Mouse (Mus musculus) midbrain, embryonic 14.5 days (tissue): ENCODE results near the gene Slc2a4. TPM values are rescaled to one million over a fixed set of nuclear protein-coding genes. Genes with fewer than 3 reads are reported as not detected.

Experiments used
- ATAC-seq: fragments of 200-750 bp; cut with Nextera tagmentation; 2 replicates; pipeline ENCODE4 v1.8.0; 2017; ENCODE audit warnings: moderate number of reproducible peaks, moderate library complexity; ENCODE audit not compliant: low FRiP score, low TSS enrichment
- DNase-seq: peaks from one replicate; pipeline ENCODE4 v3.0.0-alpha.2; 2015
- H3K27ac ChIP-seq: fragments of 300-500 bp; sonication (generic); replicated peaks from 2 replicates; pipeline ENCODE4 v1.5.1; 2014; ENCODE audit warnings: mild to moderate bottlenecking, low read depth, low read length, moderate library complexity
- H3K27me3 ChIP-seq: fragments of 300-500 bp; sonication (generic); 2 replicates; pipeline ENCODE4 v1.6.1; 2014; ENCODE audit warnings: low read length, control low read depth, mixed read lengths; ENCODE audit not compliant: control insufficient read depth, insufficient read depth
- H3K36me3 ChIP-seq: fragments of 300-500 bp; sonication (generic); 2 replicates; pipeline ENCODE4 v1.6.1; 2014; ENCODE audit warnings: low read length, control low read depth; ENCODE audit not compliant: control insufficient read depth, insufficient read depth
- H3K4me1 ChIP-seq: fragments of 300-500 bp; sonication (generic); 2 replicates; pipeline ENCODE4 v1.6.1; 2014; ENCODE audit warnings: mild to moderate bottlenecking, antibody characterized with exemption, low read length, control low read depth; ENCODE audit not compliant: control insufficient read depth, insufficient read depth
- H3K4me2 ChIP-seq: fragments of 300-500 bp; sonication (generic); 2 replicates; pipeline ENCODE4 v1.6.1; 2014; ENCODE audit warnings: mild to moderate bottlenecking, low read length, moderate library complexity
- H3K4me3 ChIP-seq: fragments of 300-500 bp; sonication (generic); replicated peaks from 2 replicates; pipeline ENCODE4 v1.5.1; 2014; ENCODE audit warnings: low read depth, low read length
- H3K9ac ChIP-seq: fragments of 300-500 bp; sonication (generic); replicated peaks from 2 replicates; pipeline ENCODE4 v1.6.1; 2014; ENCODE audit warnings: mild to moderate bottlenecking, low read length, moderate library complexity
- H3K9me3 ChIP-seq: fragments of 300-500 bp; sonication (generic); 2 replicates; pipeline ENCODE4 v1.6.1; 2016; ENCODE audit warnings: low read length, control low read depth, mixed read lengths; ENCODE audit not compliant: control insufficient read depth
- WGBS: fragments of 180-500 bp; shearing (Covaris S2); extraction: QIAGEN DNeasy Blood & Tissue Kit; methylation state at CpG from one replicate; pipeline ENCODE4 v1.1.7; 2014; 5-methylcytosine and 5-hydroxymethylcytosine counted together
- polyA plus RNA-seq: library from polyadenylated mRNA; unstranded; fragments of >200 nt; fragmentation: Nextera tagmentation; extraction: Ambion mirVana; gene quantifications from 2 replicates; pipeline ENCODE4 v1.2.1, GENCODE M21; 2014

Gene Slc2a4
- polyA plus RNA-seq, 1 experiment from 2014 or later: 4.5 TPM

DNA sequence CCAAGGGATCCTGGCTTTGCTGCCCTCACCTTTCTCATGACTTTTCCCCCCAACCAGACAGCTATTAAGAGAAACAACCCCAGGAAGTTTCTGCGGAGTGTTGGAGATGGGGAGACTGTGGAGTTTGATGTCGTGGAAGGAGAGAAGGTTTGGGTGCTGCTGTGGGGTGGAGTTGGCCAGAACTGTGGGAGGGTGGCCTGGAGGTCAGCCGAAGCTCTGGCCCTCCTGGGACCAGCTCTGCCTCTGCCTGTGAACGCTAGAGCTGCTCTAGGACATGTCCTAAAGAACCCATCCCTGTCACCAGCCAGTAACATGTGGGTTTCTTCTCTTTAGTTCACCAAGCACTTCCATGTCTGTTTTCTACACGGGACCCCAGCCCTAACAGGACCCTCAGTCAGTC is 8.8 kb downstream of the Slc2a4 start:
- Histone ChIP-seq H3K4me3 (no peak overlapping the region), H3K9me3 (no peaks in the 10 kb centered on the region), H3K4me1 (peaks cover 6% of the 10 kb centered on the region; the same call in 1 of the 2 replicates), H3K4me2 (no peak overlapping the region), H3K27ac (no peak overlapping the region), H3K36me3 (no peaks in the 10 kb centered on the region), H3K27me3 (peaks cover 28% of the 10 kb centered on the region), H3K9ac (no peak overlapping the region)
- DNase-seq (no peak), ATAC-seq (no peak)
- WGBS: 75% methylated on average over 5 of the region's 5 CpGs

DNA sequence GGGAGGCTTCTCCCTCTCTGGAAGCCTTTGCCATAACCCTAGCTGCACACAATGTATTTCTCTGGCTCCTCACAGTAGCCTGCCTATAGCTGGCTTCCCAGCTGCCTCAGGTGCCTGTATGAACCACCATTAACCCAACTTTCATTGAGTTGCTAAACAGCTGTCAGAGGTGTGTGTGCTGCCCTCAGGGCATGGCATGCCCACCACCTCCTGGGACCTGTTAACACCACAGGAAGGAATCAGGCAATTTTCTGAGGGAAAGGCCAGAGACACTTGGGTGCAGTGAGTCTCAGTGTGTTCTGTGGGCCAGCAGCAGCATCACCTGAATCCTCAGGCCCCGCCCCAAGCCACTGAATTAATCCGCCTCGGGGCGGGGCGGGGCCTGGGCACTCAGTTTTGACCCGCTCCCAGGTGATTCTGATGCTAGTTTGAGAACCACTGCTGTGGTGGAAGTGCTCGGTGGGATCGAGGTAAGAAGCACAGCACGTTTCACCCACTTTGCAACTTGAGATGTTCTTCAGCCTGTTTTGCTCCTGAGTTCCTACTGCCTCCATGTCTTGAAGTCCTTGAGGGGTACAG is 9.5 kb downstream of the Slc2a4 start:
- H3K27me3 ChIP-seq: peaks cover 28% of the 10 kb centered on the region
- H3K27ac ChIP-seq: no peak overlapping the region
- DNase-seq (no peak), ATAC-seq (no peak)
- peaks cover 6% of the 10 kb centered on the region; the same call in 1 of the 2 replicates for H3K4me1 ChIP-seq
- no peak overlapping the region for H3K9ac ChIP-seq
- no peak overlapping the region for H3K4me3 ChIP-seq
- H3K36me3 ChIP-seq: no peaks in the 10 kb centered on the region
- no peak overlapping the region for H3K4me2 ChIP-seq
- WGBS: 26% methylated on average over 9 of the region's 9 CpGs
- no peaks in the 10 kb centered on the region for H3K9me3 ChIP-seq

DNA sequence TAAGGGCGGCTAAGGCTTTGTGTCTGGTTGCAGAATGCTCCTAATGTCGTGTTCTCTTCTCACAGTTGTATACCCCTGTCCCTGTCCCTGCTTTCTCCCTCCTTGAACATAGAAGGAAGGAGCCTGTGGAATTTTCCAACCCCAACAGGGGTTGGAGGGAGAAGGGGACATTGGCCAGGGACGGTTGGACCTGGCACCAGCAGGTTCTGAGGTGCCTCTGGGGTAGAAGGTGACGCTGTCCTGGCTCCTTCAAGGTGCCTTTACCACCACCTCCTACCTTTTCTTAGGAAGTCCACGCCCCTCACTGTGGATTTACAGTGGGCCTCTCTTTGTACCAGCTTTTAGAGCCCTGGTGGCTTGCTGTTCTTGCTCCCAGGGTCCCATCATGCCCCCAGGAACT is 10.2 kb downstream of the Slc2a4 start:
- ATAC-seq (no peak), DNase-seq (no peak)
- 69% methylated on average over 5 of the region's 5 CpGs for WGBS
- H3K4me2 ChIP-seq: no peak overlapping the region
- no peaks in the 10 kb centered on the region for H3K36me3 ChIP-seq
- H3K27ac ChIP-seq: no peak overlapping the region
- no peak overlapping the region for H3K4me3 ChIP-seq
- H3K27me3 ChIP-seq: peaks cover 28% of the 10 kb centered on the region
- H3K9ac ChIP-seq: no peak overlapping the region
- peaks cover 6% of the 10 kb centered on the region; the same call in 1 of the 2 replicates for H3K4me1 ChIP-seq
- no peaks in the 10 kb centered on the region for H3K9me3 ChIP-seq

DNA sequence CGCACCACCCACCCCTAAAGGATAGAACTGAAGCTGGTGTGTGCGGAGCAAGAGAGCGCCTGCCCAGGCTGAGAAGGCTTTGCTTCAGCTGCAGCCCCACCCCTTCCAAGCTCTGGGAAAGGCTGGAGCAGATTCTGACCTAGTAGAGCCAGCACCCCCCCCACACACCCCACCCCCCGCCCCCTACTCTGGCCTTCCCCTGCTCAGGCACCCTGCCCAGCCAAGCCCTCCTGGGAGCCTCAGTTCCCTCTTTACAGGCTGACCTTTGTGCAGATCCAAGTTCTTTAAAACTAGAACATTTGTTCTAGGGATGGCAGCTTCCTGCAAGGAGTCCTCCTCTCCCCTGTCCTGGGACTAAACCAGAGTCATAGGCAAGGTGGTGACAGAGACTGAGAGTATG is 10.6 kb downstream of the Slc2a4 start:
- H3K4me1 ChIP-seq: peaks cover 6% of the 10 kb centered on the region; the same call in 1 of the 2 replicates
- H3K4me3 ChIP-seq: no peak overlapping the region
- H3K27ac ChIP-seq: no peak overlapping the region
- H3K9ac ChIP-seq: no peak overlapping the region
- no peaks in the 10 kb centered on the region for H3K36me3 ChIP-seq
- DNase-seq (no peak), ATAC-seq (no peak)
- H3K4me2 ChIP-seq: no peak overlapping the region
- no peaks in the 10 kb centered on the region for H3K9me3 ChIP-seq
- H3K27me3 ChIP-seq: peaks cover 28% of the 10 kb centered on the region
- 40% methylated on average over 4 of the region's 4 CpGs for WGBS

DNA sequence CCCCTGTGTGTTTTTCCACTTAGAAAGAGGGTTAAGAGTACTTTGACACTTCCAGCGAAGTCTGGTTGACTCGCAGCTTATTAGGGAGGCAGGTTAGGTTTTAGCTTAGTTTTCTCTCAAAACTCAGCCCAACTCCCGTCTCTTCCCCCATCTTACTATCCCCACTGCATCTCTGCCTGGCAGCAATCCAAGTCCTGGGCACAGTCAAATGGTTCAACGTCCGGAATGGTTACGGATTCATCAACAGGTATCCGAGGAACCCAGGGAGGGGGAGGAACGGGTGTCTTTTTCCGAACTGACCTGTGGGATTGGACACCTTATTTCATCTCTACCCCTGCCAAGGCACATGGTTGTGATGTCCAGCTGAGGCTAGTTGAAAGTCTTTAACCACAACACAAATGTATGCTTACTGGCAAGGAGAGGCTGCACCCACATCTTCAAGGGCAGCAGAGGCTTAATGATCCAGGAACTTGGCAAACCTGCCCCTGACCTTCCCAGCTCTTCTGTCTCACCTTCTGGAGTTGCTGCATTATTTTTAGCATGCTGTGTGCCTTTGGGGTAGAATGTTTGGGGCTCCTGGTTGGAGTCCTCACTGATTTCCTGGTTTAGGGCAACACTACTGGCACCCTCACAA is 11.2 kb downstream of the Slc2a4 start:
- Histone ChIP-seq H3K9me3 (no peaks in the 10 kb centered on the region), H3K9ac (no peak overlapping the region), H3K4me1 (peaks cover 6% of the 10 kb centered on the region; the same call in 1 of the 2 replicates), H3K36me3 (no peaks in the 10 kb centered on the region), H3K27ac (no peak overlapping the region), H3K4me2 (peak overlapping the region; percentile 100), H3K27me3 (peaks cover 28% of the 10 kb centered on the region), H3K4me3 (peak overlapping the region; percentile 59)
- WGBS: 40% methylated on average over 9 of the region's 9 CpGs
- DNase-seq (no peak), ATAC-seq (no peak)

DNA sequence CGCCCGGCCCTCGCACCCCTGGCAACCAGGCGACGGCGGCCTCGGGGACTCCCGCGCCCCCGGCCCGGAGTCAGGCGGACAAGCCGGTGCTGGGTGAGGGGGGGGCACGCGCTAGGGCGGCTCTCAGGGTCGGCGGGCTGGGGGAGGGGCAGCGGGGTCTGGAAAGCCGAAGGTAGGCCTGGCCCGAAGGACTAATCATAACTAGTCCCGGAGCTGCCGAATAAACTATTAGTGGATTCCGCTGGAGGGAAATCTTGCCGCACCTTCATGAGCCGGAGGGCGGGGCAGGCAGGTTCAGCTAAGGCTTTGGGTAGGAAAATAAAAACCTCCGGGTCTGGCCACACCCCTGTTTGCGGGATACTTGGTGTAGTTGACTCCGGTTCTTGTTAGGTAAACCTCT is 11.8 kb downstream of the Slc2a4 start:
- peak overlapping the region; percentile 100 for H3K4me2 ChIP-seq
- H3K36me3 ChIP-seq: no peaks in the 10 kb centered on the region
- H3K4me3 ChIP-seq: peak overlapping the region; percentile 59
- peaks cover 28% of the 10 kb centered on the region for H3K27me3 ChIP-seq
- no peaks in the 10 kb centered on the region for H3K9me3 ChIP-seq
- H3K9ac ChIP-seq: peak overlapping the region; percentile 59
- WGBS: 2% methylated on average over 25 of the region's 30 CpGs
- DNase-seq: no peak
- H3K27ac ChIP-seq: no peak overlapping the region
- 0 out of 2 replicates have a peak, but pooled peaks have one; percentile 22 for ATAC-seq
- peaks cover 6% of the 10 kb centered on the region; the same call in 1 of the 2 replicates for H3K4me1 ChIP-seq

DNA sequence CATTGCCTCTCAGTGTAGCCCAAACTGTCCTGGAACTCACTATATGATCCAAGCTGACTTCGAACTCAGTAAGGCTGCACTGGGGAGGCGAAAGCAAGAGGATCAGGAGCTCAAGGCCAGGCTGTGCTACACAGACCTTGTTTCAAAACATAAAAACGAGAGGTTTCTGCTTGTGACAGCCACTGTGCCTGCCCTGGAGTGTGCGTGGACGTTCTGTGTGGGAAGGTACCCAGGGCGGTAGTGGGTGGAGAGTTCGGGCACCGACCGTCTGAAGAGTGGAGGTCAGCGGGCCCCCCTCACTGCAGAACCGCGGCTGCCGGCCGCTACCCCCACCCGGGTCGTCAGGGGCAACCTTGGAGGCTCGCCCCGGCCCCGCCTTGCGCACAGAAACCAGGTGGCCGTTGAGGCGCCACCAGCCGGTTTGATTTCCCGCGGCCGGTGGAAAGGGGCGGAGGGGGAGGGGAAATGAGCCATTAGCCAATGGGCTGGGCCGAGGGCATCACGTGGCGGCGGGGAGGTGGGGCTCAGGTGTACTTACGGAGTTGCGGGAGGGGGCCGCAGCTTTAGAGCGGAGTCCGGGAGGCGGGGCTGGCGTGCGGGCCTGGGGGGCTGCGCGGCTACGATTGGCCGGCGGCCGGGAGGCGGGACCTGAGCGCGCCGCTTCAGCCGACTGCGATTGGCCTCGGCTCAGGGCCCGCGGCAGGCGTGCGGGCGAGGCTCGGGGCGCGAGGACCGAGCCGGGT is 12.7 kb downstream of the Slc2a4 start, which contains the start of gene Ybx2:
TSS of gene Ybx2 (plus strand) at position 660 of the 743 bp plus-strand sequence.
- peaks cover 28% of the 10 kb centered on the region for H3K27me3 ChIP-seq
- H3K4me2 ChIP-seq: peak within 1 kb of the TSS; percentile 100
- DNase-seq: peak; percentile 97
- H3K4me3 ChIP-seq: peak within 1 kb of the TSS; percentile 59
- H3K9ac ChIP-seq: peak within 1 kb of the TSS; percentile 59
- peaks cover 6% of the 10 kb centered on the region; the same call in 1 of the 2 replicates for H3K4me1 ChIP-seq
- no peaks in the 10 kb centered on the region for H3K36me3 ChIP-seq
- H3K9me3 ChIP-seq: no peaks in the 10 kb centered on the region
- 1% methylated on average over 58 of the region's 62 CpGs for WGBS
- peak; percentile 93 for ATAC-seq
- H3K27ac ChIP-seq: no peak within 1 kb of the TSS

DNA sequence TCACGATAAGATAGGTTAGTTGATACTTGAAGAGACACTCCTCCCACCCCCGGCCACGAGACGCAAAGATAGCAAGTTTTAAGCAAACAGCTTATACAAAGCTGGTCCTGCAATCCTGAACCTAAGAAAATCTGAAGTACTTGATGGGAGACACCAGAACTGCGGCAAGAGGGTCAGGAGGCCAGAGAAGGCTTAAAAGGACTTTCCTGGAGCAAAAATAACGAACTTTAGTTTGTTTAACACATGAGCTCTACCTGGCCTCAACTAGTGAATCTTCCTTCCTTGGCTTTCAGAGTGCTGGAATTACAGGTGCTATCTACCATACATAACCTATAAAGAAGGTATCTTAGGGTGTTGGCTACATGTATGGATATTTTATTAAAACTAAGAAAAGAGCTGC is 13.3 kb downstream of the Slc2a4 start:
- WGBS: 20% methylated on average over 6 of the region's 6 CpGs
- no peak overlapping the region for H3K9ac ChIP-seq

More for the DNA sequence above, 13.3 kb downstream of the Slc2a4 start:
- Histone ChIP-seq H3K4me1 (peaks cover 6% of the 10 kb centered on the region; the same call in 1 of the 2 replicates), H3K27me3 (peaks cover 28% of the 10 kb centered on the region), H3K4me2 (peak overlapping the region; percentile 7; the same call in 1 of the 2 replicates), H3K36me3 (no peaks in the 10 kb centered on the region), H3K9me3 (no peaks in the 10 kb centered on the region), H3K4me3 (no peak overlapping the region), H3K27ac (no peak overlapping the region)
- DNase-seq (no peak), ATAC-seq (no peak)
